31 mouse cellular contexts compared by ENCODE assay signal in genomic region chr16:39273490-39273889, GRCm38 (mm10).
"Had no signal": no experiment of that assay in that cellular context is flagged by ENCODE, and none has a peak within 500 bp of the region (broad histone marks: within the 10 kb centered on the region; RNA-seq: fewer than 3 reads in every experiment).

No protein-coding gene starts in this region.

- H3K27ac ChIP-seq: limb, embryonic 10.5 days; limb, embryonic 12.5 days; limb, embryonic 13.5 days; limb, embryonic 15.5 days; liver, embryonic 12.5 days; liver, embryonic 13.5 days; liver, embryonic 14.5 days; liver, embryonic 15.5 days; lung, embryonic 15.5 days; macrophage; midbrain, embryonic 10.5 days; midbrain, embryonic 12.5 days; midbrain, embryonic 13.5 days; midbrain, embryonic 15.5 days; neural tube, embryonic 12.5 days; neural tube, embryonic 13.5 days had no signal

- ATAC-seq: liver, embryonic 12.5 days; liver, postnatal 0 days; lung, postnatal 0 days; midbrain, embryonic 13.5 days; midbrain, embryonic 15.5 days; midbrain, embryonic 16.5 days had no signal

- H3K4me3 ChIP-seq: limb, embryonic 10.5 days; limb, embryonic 12.5 days; limb, embryonic 13.5 days; limb, embryonic 15.5 days; liver, embryonic 12.5 days; liver, embryonic 13.5 days; liver, embryonic 15.5 days; lung, embryonic 15.5 days; megakaryocyte, embryonic 14.5 days; midbrain, embryonic 10.5 days; midbrain, embryonic 12.5 days; midbrain, embryonic 13.5 days; midbrain, embryonic 15.5 days; myocyte; neural tube, embryonic 12.5 days; neural tube, embryonic 13.5 days had no signal

- DNase-seq: left cerebral cortex, postnatal 4 days; liver; liver, embryonic 13.5 days; liver, postnatal 0 days; lung, adult 18-20 months; lung, adult 2 months; lung, embryonic 14.5 days; lung, postnatal 10 days; lung, postnatal 14 days; lung, postnatal 36 days; lung, postnatal 4 days; midbrain, embryonic 14.5 days had no signal
